Mouse (Mus musculus): ENCODE measurements around the gene Vezt.

The Vezt gene

DNA sequence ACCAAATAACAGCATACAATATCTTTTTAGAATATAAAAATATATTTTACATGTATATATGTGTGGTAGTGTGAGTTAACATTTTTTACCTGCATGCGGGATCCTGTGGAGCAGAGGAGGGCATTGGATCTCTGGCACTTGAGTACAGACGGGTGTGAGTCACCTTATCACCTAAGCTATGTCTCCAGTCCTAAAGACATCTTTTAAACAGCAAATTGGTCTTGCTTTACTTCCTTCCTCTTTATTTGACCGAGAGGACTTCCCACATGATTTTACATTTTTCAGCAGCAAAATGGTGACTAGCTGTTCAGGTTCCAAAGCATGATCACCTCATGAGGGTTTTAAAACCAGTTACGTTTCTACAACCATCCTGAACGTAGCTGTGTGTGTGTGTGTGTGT is 124.3 kb downstream of the Vezt start:
- DNase-seq (ENCODE audit: low spot score): no peak

- no peak for DNase-seq (ENCODE audit: low spot score)
Measured at GRCm38 (mm10) chr10:93909811-93910446, 125.7 kb downstream of the Vezt start.

GRCm38 (mm10) chr10:93909015-93909414 is 126.6 kb downstream of the Vezt start:
- DNase-seq (ENCODE audit: low spot score): no peak

GRCm38 (mm10) chr10:93908540-93908939 is 127.1 kb downstream of the Vezt start:
- no peak for DNase-seq (ENCODE audit: low spot score)

DNA sequence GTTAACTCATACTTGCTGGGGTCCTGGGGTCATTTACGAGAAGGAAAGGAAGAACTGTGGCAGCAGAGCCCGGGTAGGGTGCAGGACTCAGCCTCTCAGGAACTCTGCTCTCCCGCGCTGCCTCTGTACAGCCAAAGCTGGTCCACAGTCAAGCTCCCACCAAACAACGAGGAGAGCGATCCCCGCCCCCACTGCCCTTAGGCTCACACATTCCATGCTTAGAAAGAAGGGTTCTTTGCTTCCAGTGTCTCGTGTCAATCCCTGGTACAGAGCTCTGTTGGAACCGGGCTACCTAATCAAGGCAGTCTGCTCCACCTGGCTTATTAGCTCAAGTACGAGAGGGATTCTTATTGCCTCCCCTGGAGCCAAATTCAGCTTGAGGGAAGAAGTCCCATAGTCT is 128.2 kb downstream of the Vezt start:
- no peak for DNase-seq (ENCODE audit: low spot score)

GRCm38 (mm10) chr10:93899907-93900306 is 135.7 kb downstream of the Vezt start:
- DNase-seq (ENCODE audit: low spot score): no peak

- no peak for DNase-seq (ENCODE audit: low spot score)
Measured at GRCm38 (mm10) chr10:93899303-93899702, 136.3 kb downstream of the Vezt start.

- no peak for DNase-seq (ENCODE audit: low spot score)
Measured at GRCm38 (mm10) chr10:93897043-93897646, 138.5 kb downstream of the Vezt start, which contains the start of gene Metap2. TSS of gene Metap2 (minus strand) at chr10:93897093.

GRCm38 (mm10) chr10:93892551-93892950 is 143.1 kb downstream of the Vezt start:
- DNase-seq (ENCODE audit: low spot score): no peak

GRCm38 (mm10) chr10:93891031-93891430 is 144.6 kb downstream of the Vezt start:
- no peak for DNase-seq (ENCODE audit: low spot score)

GRCm38 (mm10) chr10:93890565-93890964 is 145.1 kb downstream of the Vezt start:
- DNase-seq (ENCODE audit: low spot score): no peak

DNA sequence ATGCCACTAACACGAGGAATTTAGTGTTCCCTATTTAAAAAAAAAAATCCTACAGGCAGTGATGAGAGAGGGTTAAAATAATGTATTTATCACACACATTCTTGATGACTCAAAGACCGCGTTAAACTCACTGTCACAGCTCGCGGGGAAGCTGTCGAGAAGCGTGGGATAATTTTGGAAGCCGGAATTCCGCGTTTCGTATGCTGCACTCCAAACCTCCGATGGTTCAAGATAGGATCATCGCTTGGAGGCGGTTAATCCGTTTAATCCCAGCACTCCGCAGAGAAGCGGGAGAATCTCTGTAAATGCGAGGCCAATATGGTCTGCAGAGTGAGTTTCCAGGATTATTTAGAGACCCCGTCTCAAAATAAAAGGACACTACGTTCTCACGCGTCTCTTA is 145.6 kb downstream of the Vezt start:
- DNase-seq (ENCODE audit: low spot score): no peak

DNA sequence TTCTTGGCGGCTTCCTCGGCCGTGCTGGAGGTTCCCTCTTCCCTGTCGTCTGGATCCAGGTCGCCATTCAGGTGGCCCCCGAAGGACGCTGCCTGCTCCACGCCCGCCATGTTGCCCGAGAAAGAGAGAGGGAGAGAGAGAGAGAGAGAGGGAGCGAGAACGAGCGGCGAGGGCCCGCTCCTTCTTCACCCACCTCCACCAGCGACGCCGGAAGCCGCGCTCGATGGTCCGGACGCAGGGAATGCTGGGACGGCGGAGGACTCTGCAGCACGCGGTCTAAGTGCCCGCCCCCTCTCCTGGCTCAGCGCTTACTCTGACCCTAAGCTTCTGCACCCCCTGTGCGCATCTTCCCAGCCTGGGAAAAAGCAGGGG is 146.1 kb downstream of the Vezt start:
- DNase-seq (ENCODE audit: low spot score): peak; percentile 90
